8 mouse cellular contexts compared by ENCODE assay signal in the genomic region with DNA sequence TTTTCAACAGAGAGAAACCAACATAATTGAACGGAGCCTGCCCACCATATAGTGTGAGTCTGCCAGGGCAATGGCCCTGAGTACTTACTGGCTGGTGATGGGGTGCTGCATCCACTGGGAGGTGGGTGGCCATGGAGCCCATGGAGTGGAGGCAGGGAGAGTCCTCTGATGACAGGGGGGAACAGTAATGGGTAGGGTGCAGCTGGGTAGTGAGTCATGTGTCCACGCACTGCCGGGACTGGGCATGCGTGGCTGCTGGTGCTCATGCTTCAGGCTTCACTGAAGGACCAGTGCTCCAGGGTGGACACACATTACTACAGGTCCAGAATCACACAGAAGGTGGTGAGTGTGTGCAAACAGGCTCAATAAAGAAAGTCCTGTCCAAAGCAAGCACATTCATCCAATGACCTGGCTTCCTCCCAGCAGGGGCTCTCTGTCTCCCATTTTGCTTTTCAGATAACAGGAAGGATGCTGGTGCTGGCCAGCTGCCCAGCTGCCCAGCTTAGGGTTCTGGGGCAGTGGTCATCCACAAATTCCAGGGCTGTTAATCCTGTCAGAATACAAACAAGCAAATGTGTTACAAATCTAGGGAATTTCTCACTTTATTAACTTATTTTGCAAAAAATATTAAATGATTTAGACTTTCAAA. TPM values are rescaled to one million over a fixed set of nuclear protein-coding genes. Genes with fewer than 3 reads are reported as not detected.
DNase-seq lines count a peak whose midpoint lies in the region; ATAC-seq and TF ChIP-seq lines count a peak whose summit lies in the region.
"Had no signal": no experiment of that assay in that cellular context is flagged by ENCODE, and none has a peak within 500 bp of the region (broad histone marks: within the 10 kb centered on the region; RNA-seq: fewer than 3 reads in every experiment).

A gene (minus strand): TSS at position 555 of the 649 bp plus-strand sequence.

- H3K27ac ChIP-seq in embryonic facial prominence, embryonic 11.5 days (replicated peaks; ENCODE audit: low read depth, low read length) = no peak within 1 kb of the TSS
- no peak within 1 kb of the TSS for H3K27ac ChIP-seq in heart, embryonic 12.5 days (ENCODE audit: poor library complexity, severe bottlenecking)
- H3K27ac ChIP-seq in limb, embryonic 11.5 days (replicated peaks; ENCODE audit: low read depth, low read length) = no peak within 1 kb of the TSS
- H3K27ac ChIP-seq: macrophage had no signal

- H3K9ac ChIP-seq in embryonic facial prominence, embryonic 11.5 days (replicated peaks; ENCODE audit: low read length) = no peak within 1 kb of the TSS
- no peak within 1 kb of the TSS for H3K9ac ChIP-seq in heart, embryonic 12.5 days
- H3K9ac ChIP-seq in limb, embryonic 11.5 days (ENCODE audit: low read length) = no peak within 1 kb of the TSS

- ATAC-seq in embryonic facial prominence, embryonic 11.5 days (replicated peaks; ENCODE audit: insufficient number of reproducible peaks, low FRiP score, low TSS enrichment, low read depth) = no peak
- no peak; the same call in 1 of the 2 replicates for ATAC-seq in heart, embryonic 12.5 days (ENCODE audit: insufficient number of reproducible peaks, low FRiP score)
- no peak for ATAC-seq in limb, embryonic 11.5 days (ENCODE audit: insufficient number of reproducible peaks, low FRiP score, low TSS enrichment, low read depth)
- ATAC-seq in erythroid progenitor cell, adult 5-6 weeks (replicated peaks; ENCODE audit: low FRiP score, poor library complexity, severe bottlenecking) = no peak

- TF ChIP-seq CTCF in lung, adult 2 months (IDR thresholded peaks at IDR 0.05; ENCODE audit: insufficient read depth, low read length) = no peak

- no peak within 1 kb of the TSS for H3K4me2 ChIP-seq in embryonic facial prominence, embryonic 11.5 days (ENCODE audit: low read depth, low read length)
- no peak within 1 kb of the TSS for H3K4me2 ChIP-seq in heart, embryonic 12.5 days
- no peak within 1 kb of the TSS for H3K4me2 ChIP-seq in limb, embryonic 11.5 days (ENCODE audit: low read depth, severe bottlenecking)

- TF ChIP-seq POLR2A in lung, adult 2 months (IDR thresholded peaks at IDR 0.05; ENCODE audit: borderline replicate concordance, extremely low read depth, low read depth, low read length) = no peak

- no peak within 1 kb of the TSS for H3K4me3 ChIP-seq in lung, adult 2 months (replicated peaks; ENCODE audit: extremely low read depth, low read depth, low read length)
- no peak within 1 kb of the TSS for H3K4me3 ChIP-seq in embryonic facial prominence, embryonic 11.5 days (ENCODE audit: low read depth, low read length)
- no peak within 1 kb of the TSS for H3K4me3 ChIP-seq in heart, embryonic 12.5 days
- no peak within 1 kb of the TSS for H3K4me3 ChIP-seq in limb, embryonic 11.5 days (ENCODE audit: low read depth, low read length)

- no peaks in the 10 kb centered on the region for H3K9me3 ChIP-seq in embryonic facial prominence, embryonic 11.5 days (replicated peaks; ENCODE audit: control insufficient read depth, low read length)
- H3K9me3 ChIP-seq in heart, embryonic 12.5 days (replicated peaks) = no peaks in the 10 kb centered on the region
- H3K9me3 ChIP-seq in limb, embryonic 11.5 days (ENCODE audit: control insufficient read depth, low read length) = no peaks in the 10 kb centered on the region

- WGBS in lung, adult 2 months = 90% methylated on average over 4 of the region's 4 CpGs
- WGBS in embryonic facial prominence, embryonic 11.5 days = 87% methylated on average over 4 of the region's 4 CpGs
- WGBS in heart, embryonic 12.5 days = 80% methylated on average over 4 of the region's 4 CpGs
- WGBS in limb, embryonic 11.5 days = 94% methylated on average over 4 of the region's 4 CpGs

- no peaks in the 10 kb centered on the region for H3K36me3 ChIP-seq in embryonic facial prominence, embryonic 11.5 days (replicated peaks; ENCODE audit: control insufficient read depth, insufficient read depth, low read depth, low read length)
- H3K36me3 ChIP-seq in heart, embryonic 12.5 days = no peaks in the 10 kb centered on the region
- H3K36me3 ChIP-seq in limb, embryonic 11.5 days (ENCODE audit: control insufficient read depth, insufficient read depth, low read length) = no peaks in the 10 kb centered on the region

- H3K27me3 ChIP-seq in embryonic facial prominence, embryonic 11.5 days (ENCODE audit: control insufficient read depth, insufficient read depth, low read length) = no peaks in the 10 kb centered on the region
- H3K27me3 ChIP-seq in heart, embryonic 12.5 days (replicated peaks) = no peaks in the 10 kb centered on the region
- no peaks in the 10 kb centered on the region for H3K27me3 ChIP-seq in limb, embryonic 11.5 days (ENCODE audit: control insufficient read depth, insufficient read depth, low read length)

- DNase-seq in lung, adult 2 months = no peak
- no peak for DNase-seq in lung, adult 18-20 months
- DNase-seq in embryonic facial prominence, embryonic 11.5 days (ENCODE audit: low spot score) = no peak
- DNase-seq in limb, embryonic 11.5 days (ENCODE audit: low spot score) = no peak
- DNase-seq in spleen, postnatal 36 days (ENCODE audit: low spot score in 2 of 2) = no peak

- H3K4me1 ChIP-seq in lung, adult 2 months (ENCODE audit: control insufficient read depth, insufficient read depth, low read length) = no peaks in the 10 kb centered on the region
- no peaks in the 10 kb centered on the region for H3K4me1 ChIP-seq in embryonic facial prominence, embryonic 11.5 days (ENCODE audit: control insufficient read depth, insufficient read depth, low read length)
- peaks cover 5% of the 10 kb centered on the region; the same call in 1 of the 2 replicates for H3K4me1 ChIP-seq in heart, embryonic 12.5 days (replicated peaks)
- 0 out of 2 replicates have a peak, but pooled peaks cover 5% of the 10 kb centered on the region for H3K4me1 ChIP-seq in limb, embryonic 11.5 days (ENCODE audit: control insufficient read depth, insufficient read depth, low read length)

RNA-seq across cellular contexts. Expression of the gene that starts here (rescaled TPM):
- polyA plus RNA-seq in lung, adult 2 months (2012; rRNA removed) = 16.1 and 19.3 TPM in 2 replicates
- 35.5 and 40.2 TPM in 2 replicates for polyA plus RNA-seq in embryonic facial prominence, embryonic 11.5 days (2014; fragmentation: Nextera tagmentation; extraction: Ambion mirVana)
- polyA plus RNA-seq in heart, embryonic 12.5 days (2016; fragmentation: Nextera tagmentation; extraction: Ambion mirVana) = 20.8 and 23.6 TPM in 2 replicates
- polyA plus RNA-seq in limb, embryonic 11.5 days (2014; fragmentation: Nextera tagmentation; extraction: Ambion mirVana) = 10.4 and 13.3 TPM in 2 replicates
- total RNA-seq in erythroid progenitor cell, adult 5-6 weeks (2015; ENCODE audit: low replicate concordance) = not detected in 2 replicates
- total RNA-seq in erythroid progenitor cell, adult 5-6 weeks (2017; ENCODE audit: low replicate concordance) = not detected in 2 replicates
- polyA plus RNA-seq: macrophage had no signal
